Mouse (Mus musculus): ENCODE results near the gene Rexo4. TPM values are rescaled to one million over a fixed set of nuclear protein-coding genes. Genes with fewer than 3 reads are reported as not detected.

Rexo4 gene
- polyA plus RNA-seq, 1 experiment from 2014 or later: 50.6 TPM

- peak; percentile 26; the same call in 1 of the 2 replicates for ATAC-seq (replicated peaks; ENCODE audit: insufficient number of reproducible peaks, low FRiP score, low TSS enrichment, low read depth)
- Histone ChIP-seq H3K27me3 (ENCODE audit: control insufficient read depth, insufficient read depth, low read length) (no peaks in the 10 kb centered on the region), H3K36me3 (replicated peaks; ENCODE audit: control insufficient read depth, insufficient read depth, low read depth, low read length) (peaks cover 14% of the 10 kb centered on the region), H3K4me1 (ENCODE audit: control insufficient read depth, insufficient read depth, low read length) (no peaks in the 10 kb centered on the region), H3K4me2 (ENCODE audit: low read depth, low read length) (peak overlapping the region; percentile 79), H3K9ac (replicated peaks; ENCODE audit: low read length) (peak overlapping the region; percentile 92), H3K4me3 (ENCODE audit: low read depth, low read length) (peak overlapping the region; percentile 87), H3K27ac (replicated peaks; ENCODE audit: low read depth, low read length) (peak overlapping the region; percentile 72), H3K9me3 (replicated peaks; ENCODE audit: control insufficient read depth, low read length) (no peaks in the 10 kb centered on the region)
- DNase-seq (ENCODE audit: low spot score): peak; percentile 61
- WGBS: 1% methylated on average over 37 of the region's 37 CpGs
Observed at GRCm38 (mm10) chr2:26910994-26911765, 53.0 kb downstream of the Rexo4 start.

GRCm38 (mm10) chr2:26910124-26910993, 53.8 kb downstream of the Rexo4 start, which contains the start of the genes Med22 and Rpl7a:
Gene Med22, minus strand, starts transcription at chr2:26910677.
Gene Rpl7a, plus strand, starts transcription at chr2:26910764.
- under 1% methylated on average over 74 of the region's 74 CpGs for WGBS
- Histone ChIP-seq H3K27ac (replicated peaks; ENCODE audit: low read depth, low read length) (peak within 1 kb of the TSS; percentile 72), H3K4me2 (ENCODE audit: low read depth, low read length) (peak within 1 kb of the TSS; percentile 79), H3K4me1 (ENCODE audit: control insufficient read depth, insufficient read depth, low read length) (no peaks in the 10 kb centered on the region), H3K9me3 (replicated peaks; ENCODE audit: control insufficient read depth, low read length) (no peaks in the 10 kb centered on the region), H3K27me3 (ENCODE audit: control insufficient read depth, insufficient read depth, low read length) (no peaks in the 10 kb centered on the region), H3K4me3 (ENCODE audit: low read depth, low read length) (peak within 1 kb of the TSS; percentile 87), H3K9ac (replicated peaks; ENCODE audit: low read length) (peak within 1 kb of the TSS; percentile 92), H3K36me3 (replicated peaks; ENCODE audit: control insufficient read depth, insufficient read depth, low read depth, low read length) (peaks cover 14% of the 10 kb centered on the region)
- DNase-seq (ENCODE audit: low spot score): peak; percentile 98
- peak; percentile 84 for ATAC-seq (replicated peaks; ENCODE audit: insufficient number of reproducible peaks, low FRiP score, low TSS enrichment, low read depth)

GRCm38 (mm10) chr2:26909387-26909784, 54.8 kb downstream of the Rexo4 start:
- Histone ChIP-seq H3K4me1 (ENCODE audit: control insufficient read depth, insufficient read depth, low read length) (no peaks in the 10 kb centered on the region), H3K36me3 (replicated peaks; ENCODE audit: control insufficient read depth, insufficient read depth, low read depth, low read length) (peaks cover 14% of the 10 kb centered on the region), H3K4me3 (ENCODE audit: low read depth, low read length) (peak overlapping the region; percentile 87), H3K27me3 (ENCODE audit: control insufficient read depth, insufficient read depth, low read length) (no peaks in the 10 kb centered on the region), H3K9ac (replicated peaks; ENCODE audit: low read length) (peak overlapping the region; percentile 90; the same call in 1 of the 2 replicates), H3K9me3 (replicated peaks; ENCODE audit: control insufficient read depth, low read length) (no peaks in the 10 kb centered on the region), H3K4me2 (ENCODE audit: low read depth, low read length) (peak overlapping the region; percentile 49), H3K27ac (replicated peaks; ENCODE audit: low read depth, low read length) (no peak overlapping the region)
- DNase-seq (ENCODE audit: low spot score) (no peak), ATAC-seq (replicated peaks; ENCODE audit: insufficient number of reproducible peaks, low FRiP score, low TSS enrichment, low read depth) (no peak)

- DNase-seq (ENCODE audit: low spot score): no peak
Observed at GRCm38 (mm10) chr2:26908710-26909386, 55.3 kb downstream of the Rexo4 start.

GRCm38 (mm10) chr2:26907109-26907508, 57.1 kb downstream of the Rexo4 start:
- Histone ChIP-seq H3K36me3 (replicated peaks; ENCODE audit: control insufficient read depth, insufficient read depth, low read depth, low read length) (peaks cover 6% of the 10 kb centered on the region), H3K27ac (replicated peaks; ENCODE audit: low read depth, low read length) (no peak overlapping the region), H3K4me3 (ENCODE audit: low read depth, low read length) (no peak overlapping the region), H3K27me3 (ENCODE audit: control insufficient read depth, insufficient read depth, low read length) (no peaks in the 10 kb centered on the region), H3K4me1 (ENCODE audit: control insufficient read depth, insufficient read depth, low read length) (no peaks in the 10 kb centered on the region), H3K4me2 (ENCODE audit: low read depth, low read length) (no peak overlapping the region), H3K9ac (replicated peaks; ENCODE audit: low read length) (no peak overlapping the region), H3K9me3 (replicated peaks; ENCODE audit: control insufficient read depth, low read length) (no peaks in the 10 kb centered on the region)
- ATAC-seq (replicated peaks; ENCODE audit: insufficient number of reproducible peaks, low FRiP score, low TSS enrichment, low read depth): no peak
- DNase-seq (ENCODE audit: low spot score): peak; percentile 56
- 67% methylated on average over 4 of the region's 4 CpGs for WGBS

More at GRCm38 (mm10) chr2:26908710-26909386, 55.3 kb downstream of the Rexo4 start:
- ATAC-seq (replicated peaks; ENCODE audit: insufficient number of reproducible peaks, low FRiP score, low TSS enrichment, low read depth): no peak
- Histone ChIP-seq H3K4me2 (ENCODE audit: low read depth, low read length) (peak overlapping the region; percentile 27), H3K9me3 (replicated peaks; ENCODE audit: control insufficient read depth, low read length) (no peaks in the 10 kb centered on the region), H3K36me3 (replicated peaks; ENCODE audit: control insufficient read depth, insufficient read depth, low read depth, low read length) (peaks cover 14% of the 10 kb centered on the region), H3K4me3 (ENCODE audit: low read depth, low read length) (peak overlapping the region; percentile 87), H3K4me1 (ENCODE audit: control insufficient read depth, insufficient read depth, low read length) (no peaks in the 10 kb centered on the region), H3K27me3 (ENCODE audit: control insufficient read depth, insufficient read depth, low read length) (no peaks in the 10 kb centered on the region), H3K9ac (replicated peaks; ENCODE audit: low read length) (0 out of 2 replicates have a peak overlapping the region, but pooled peaks have one; percentile 5), H3K27ac (replicated peaks; ENCODE audit: low read depth, low read length) (no peak overlapping the region)
- WGBS: 83% methylated on average over 18 of the region's 18 CpGs

- H3K36me3 ChIP-seq (replicated peaks; ENCODE audit: control insufficient read depth, insufficient read depth, low read depth, low read length): peaks cover 3% of the 10 kb centered on the region; the same call in 1 of the 2 replicates
- H3K4me1 ChIP-seq (ENCODE audit: control insufficient read depth, insufficient read depth, low read length): no peaks in the 10 kb centered on the region
- H3K27ac ChIP-seq (replicated peaks; ENCODE audit: low read depth, low read length): no peak overlapping the region
- H3K4me2 ChIP-seq (ENCODE audit: low read depth, low read length): no peak overlapping the region
- H3K9me3 ChIP-seq (replicated peaks; ENCODE audit: control insufficient read depth, low read length): no peaks in the 10 kb centered on the region
- no peak for DNase-seq (ENCODE audit: low spot score)
- WGBS: 90% methylated on average over 3 of the region's 3 CpGs
- no peak for ATAC-seq (replicated peaks; ENCODE audit: insufficient number of reproducible peaks, low FRiP score, low TSS enrichment, low read depth)
- no peaks in the 10 kb centered on the region for H3K27me3 ChIP-seq (ENCODE audit: control insufficient read depth, insufficient read depth, low read length)
- H3K9ac ChIP-seq (replicated peaks; ENCODE audit: low read length): no peak overlapping the region
- H3K4me3 ChIP-seq (ENCODE audit: low read depth, low read length): no peak overlapping the region
Observed at GRCm38 (mm10) chr2:26906431-26906830, 57.8 kb downstream of the Rexo4 start.

GRCm38 (mm10) chr2:26905936-26906335, 58.2 kb downstream of the Rexo4 start:
- WGBS: 77% methylated on average over 2 of the region's 2 CpGs
- no peaks in the 10 kb centered on the region for H3K4me1 ChIP-seq (ENCODE audit: control insufficient read depth, insufficient read depth, low read length)

More at GRCm38 (mm10) chr2:26905936-26906335, 58.2 kb downstream of the Rexo4 start:
- ATAC-seq (replicated peaks; ENCODE audit: insufficient number of reproducible peaks, low FRiP score, low TSS enrichment, low read depth) (no peak), DNase-seq (ENCODE audit: low spot score) (no peak)
- H3K36me3 ChIP-seq (replicated peaks; ENCODE audit: control insufficient read depth, insufficient read depth, low read depth, low read length): peaks cover 3% of the 10 kb centered on the region; the same call in 1 of the 2 replicates
- H3K9ac ChIP-seq (replicated peaks; ENCODE audit: low read length): no peak overlapping the region
- no peak overlapping the region for H3K27ac ChIP-seq (replicated peaks; ENCODE audit: low read depth, low read length)
- no peak overlapping the region for H3K4me3 ChIP-seq (ENCODE audit: low read depth, low read length)
- H3K9me3 ChIP-seq (replicated peaks; ENCODE audit: control insufficient read depth, low read length): no peaks in the 10 kb centered on the region
- H3K4me2 ChIP-seq (ENCODE audit: low read depth, low read length): no peak overlapping the region
- H3K27me3 ChIP-seq (ENCODE audit: control insufficient read depth, insufficient read depth, low read length): no peaks in the 10 kb centered on the region
